Mouse (Mus musculus) olfactory bulb, adult 2 months (tissue): ENCODE results near the gene D11Wsu47e.

Experiments
- CTCF ChIP-seq: fragments of 200-500 bp; IDR thresholded peaks from 2 replicates; pipeline ENCODE4 v1.5.1; 2012; ENCODE audit warnings: low read depth, mild to moderate bottlenecking, low read length, moderate library complexity; ENCODE audit not compliant: insufficient read depth
- POLR2A ChIP-seq: fragments of 200-500 bp; IDR thresholded peaks from 2 replicates; pipeline ENCODE4 v1.6.1; 2012; ENCODE audit warnings: mild to moderate bottlenecking, low read depth, low read length, moderate library complexity; ENCODE audit not compliant: insufficient read depth

DNA sequence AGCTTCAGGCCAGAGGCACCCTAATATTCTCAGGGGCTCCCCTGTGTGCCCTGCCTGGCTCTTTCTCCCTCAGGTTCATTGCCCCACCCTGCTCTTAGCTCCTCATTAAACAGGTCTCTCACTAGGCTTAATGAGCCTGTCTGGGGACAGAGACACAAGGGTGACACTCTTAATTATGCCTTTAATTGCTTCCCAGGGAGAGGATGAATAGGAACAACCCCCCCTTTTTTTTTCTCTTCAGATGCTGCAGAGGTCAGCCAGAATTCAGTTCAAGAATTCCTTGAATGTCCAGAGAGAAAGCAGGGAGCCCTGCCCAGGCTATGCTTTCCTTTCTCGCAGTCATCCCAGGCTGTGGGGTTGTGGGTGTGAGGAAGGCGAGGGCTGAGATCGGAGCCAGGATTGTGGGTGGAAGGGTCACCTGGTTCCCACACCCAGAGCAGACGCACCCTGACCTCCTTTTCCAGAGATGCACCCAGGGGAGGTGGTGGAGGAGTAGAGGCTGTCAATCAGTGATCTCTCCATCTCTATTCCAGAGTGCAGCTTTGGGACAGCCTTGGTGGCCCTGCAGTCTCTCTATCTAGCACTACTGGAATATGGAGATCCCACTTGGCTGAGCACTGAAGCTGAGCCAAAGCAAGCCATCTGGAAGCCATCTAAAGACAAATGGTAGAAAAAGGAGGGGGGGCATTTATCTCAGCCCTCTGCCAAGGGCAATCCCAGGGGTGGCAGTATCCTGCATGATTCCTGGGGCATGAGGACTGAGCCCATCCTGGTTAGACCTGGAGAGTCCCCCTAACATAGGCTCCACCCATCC is 41.2 kb downstream of the D11Wsu47e start:
- no peak for TF ChIP-seq POLR2A
- no peak for TF ChIP-seq CTCF
